Mouse (Mus musculus) G1E (cell line): ENCODE measurements around the gene Prox1.

ENCODE experiments used
- CTCF ChIP-seq: IDR thresholded peaks from 2 replicates; pipeline ENCODE4 v1.5.1; 2012; ENCODE audit warnings: low read depth, low read length, inconsistent platforms, mixed read lengths
- GATA1 ChIP-seq: IDR thresholded peaks from 2 replicates; pipeline ENCODE4 v1.6.1; 2012; ENCODE audit warnings: borderline replicate concordance, low read length, inconsistent platforms, mixed read lengths
- POLR2AphosphoS5 ChIP-seq: IDR thresholded peaks from 2 replicates; pipeline ENCODE4 v1.6.1; 2012; ENCODE audit warnings: low read depth, low read length, inconsistent platforms; ENCODE audit not compliant: insufficient replicate concordance
- TAL1 ChIP-seq: conservative IDR thresholded peaks from 2 replicates; pipeline ENCODE4 v1.6.1; 2012; ENCODE audit warnings: low read depth, low read length, inconsistent platforms, mixed read lengths

- TF ChIP-seq CTCF = no peak
- no peak for TF ChIP-seq GATA1
- no peak for TF ChIP-seq POLR2AphosphoS5
- TF ChIP-seq TAL1 = no peak
Observed at GRCm38 (mm10) chr1:190172311-190172978, 1.9 kb upstream of the Prox1 start.
